Mouse (Mus musculus) brain, embryonic 14.5 days (tissue): ENCODE measurements around the gene Atp6v1b1. TPM values are rescaled to one million over a fixed set of nuclear protein-coding genes. Genes with fewer than 3 reads are reported as not detected.
A peak's percentile ranks its signal among the peaks of the same experiment; 100 is the strongest.
"Not testable (repeated sequence)": the region's sequence is repeated elsewhere in the genome, so short reads cannot be mapped to it uniquely, and the experiment has no call there.

Experiments used
- DNase-seq: peaks from one replicate; pipeline ENCODE4 v3.0.0-alpha.2; 2011; ENCODE audit warnings: low read depth
- CTCF ChIP-seq: fragments of 200-500 bp; IDR thresholded peaks from 2 replicates; pipeline ENCODE4 v1.5.1; 2012; ENCODE audit warnings: inconsistent platforms, mild to moderate bottlenecking, moderate library complexity, borderline replicate concordance; ENCODE audit not compliant: insufficient read depth, insufficient read length; ENCODE audit errors: extremely low read depth
- POLR2A ChIP-seq: fragments of 200-500 bp; IDR thresholded peaks from 2 replicates; pipeline ENCODE4 v1.6.1; 2012; ENCODE audit warnings: mild to moderate bottlenecking, inconsistent platforms, borderline replicate concordance; ENCODE audit not compliant: poor library complexity, insufficient read depth, insufficient read length, severe bottlenecking; ENCODE audit errors: extremely low read depth
- polyA plus RNA-seq: library from polyadenylated mRNA; depleted of rRNA; stranded (reverse); fragments of >200 nt; gene quantifications from 2 replicates; pipeline ENCODE4 v1.2.3, GENCODE M21; 2012; rRNA removed

Gene Atp6v1b1
- polyA plus RNA-seq, 1 experiment: 0.08 TPM

GRCm38 (mm10) chr6:83786426-83786825 is 43.6 kb downstream of the Atp6v1b1 start:
- DNase-seq: no peak
- TF ChIP-seq POLR2A: no peak
- no peak for TF ChIP-seq CTCF

GRCm38 (mm10) chr6:83788554-83788953 is 45.8 kb downstream of the Atp6v1b1 start:
- TF ChIP-seq POLR2A (no peak), CTCF (no peak)
- no peak for DNase-seq

- not testable (repeated sequence) for DNase-seq
These were observed 47.7 kb downstream of the Atp6v1b1 start for GRCm38 (mm10) chr6:83790533-83790932.

- DNase-seq: no peak
- TF ChIP-seq POLR2A (no peak), CTCF (no peak)
These were observed 48.6 kb downstream of the Atp6v1b1 start for GRCm38 (mm10) chr6:83791251-83791890.

- TF ChIP-seq CTCF (no peak), POLR2A (peak; percentile 57; the same call in 1 of the 2 replicates)
- peak; percentile 98 for DNase-seq
These were observed 52.0 kb downstream of the Atp6v1b1 start, which contains the start of gene Nagk for GRCm38 (mm10) chr6:83794760-83795296. TSS of gene Nagk (plus strand) at chr6:83794982.

GRCm38 (mm10) chr6:83795492-83795900 is 52.7 kb downstream of the Atp6v1b1 start:
- TF ChIP-seq POLR2A: no peak
- TF ChIP-seq CTCF: no peak
- peak; percentile 76 for DNase-seq

- DNase-seq: no peak
- TF ChIP-seq CTCF (no peak), POLR2A (no peak)
These were observed 53.9 kb downstream of the Atp6v1b1 start for GRCm38 (mm10) chr6:83796686-83797085.

GRCm38 (mm10) chr6:83802033-83802432 is 59.2 kb downstream of the Atp6v1b1 start:
- DNase-seq: no peak
- TF ChIP-seq CTCF (no peak), POLR2A (no peak)

GRCm38 (mm10) chr6:83802846-83803245 is 60.1 kb downstream of the Atp6v1b1 start:
- no peak for DNase-seq
- TF ChIP-seq CTCF (no peak), POLR2A (no peak)

Other genes with a start within 250 kb of the Atp6v1b1 start
- gene Dguok, start 236.0 kb upstream of the Atp6v1b1 start, polyA plus RNA-seq: 66.6 and 91.6 TPM in 2 replicates
- gene Actg2, start 206.7 kb upstream of the Atp6v1b1 start, polyA plus RNA-seq: 1.5 and 1.9 TPM in 2 replicates
- 41.8 and 44.1 TPM in 2 replicates for gene Stambp, start 170.3 kb upstream of the Atp6v1b1 start, polyA plus RNA-seq
- not detected in 2 replicates for gene Clec4f, start 86.8 kb upstream of the Atp6v1b1 start, polyA plus RNA-seq
- 0.04 TPM in 1 of 2 replicates, not detected in the other for gene Cd207, start 65.1 kb upstream of the Atp6v1b1 start, polyA plus RNA-seq
- gene Vax2, start 31.7 kb upstream of the Atp6v1b1 start, polyA plus RNA-seq: 0.07 and 0.10 TPM in 2 replicates
- not detected in 2 replicates for gene Ankrd53, start 19.7 kb downstream of the Atp6v1b1 start, polyA plus RNA-seq
- 51.3 and 69.0 TPM in 2 replicates for gene Tex261, start 32.8 kb downstream of the Atp6v1b1 start, polyA plus RNA-seq
- gene Nagk, start 52.0 kb downstream of the Atp6v1b1 start, polyA plus RNA-seq: 46.3 and 53.0 TPM in 2 replicates
- 49.4 and 50.8 TPM in 2 replicates for gene Paip2b, start 88.8 kb downstream of the Atp6v1b1 start, polyA plus RNA-seq
- 62.6 and 75.9 TPM in 2 replicates for gene Zfp638, start 124.1 kb downstream of the Atp6v1b1 start, polyA plus RNA-seq